19 mouse cellular contexts compared by ENCODE assay signal in the genomic region with DNA sequence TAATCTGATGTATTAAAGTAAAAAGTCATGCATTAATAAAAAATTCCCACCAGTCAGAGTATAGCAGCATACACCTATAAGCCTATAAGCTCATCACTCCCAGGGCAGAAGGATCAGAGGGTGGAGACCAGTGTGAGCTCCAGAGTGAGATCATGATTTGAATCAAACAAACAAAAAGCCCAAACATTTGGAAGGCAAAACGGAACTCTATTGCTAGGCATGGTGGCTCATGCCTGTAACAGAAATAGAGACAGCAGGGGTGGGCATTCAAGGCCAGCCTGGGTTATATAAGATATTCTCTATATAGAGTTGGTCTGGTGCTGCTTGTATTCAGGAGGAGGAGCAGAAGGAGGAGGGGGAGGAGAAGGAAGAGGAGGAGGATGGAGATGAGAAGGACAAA. TPM values are rescaled to one million over a fixed set of nuclear protein-coding genes. Genes with fewer than 3 reads are reported as not detected.
DNase-seq lines count a peak whose midpoint lies in the region; ATAC-seq and TF ChIP-seq lines count a peak whose summit lies in the region.
"Had no signal": no experiment of that assay in that cellular context is flagged by ENCODE, and none has a peak within 500 bp of the region (broad histone marks: within the 10 kb centered on the region; RNA-seq: fewer than 3 reads in every experiment).

No protein-coding gene starts in this region.

- no peak for TF ChIP-seq CTCF in left cerebral cortex, adult 2 months (IDR thresholded peaks at IDR 0.05)

- intact Hi-C loops in left cerebral cortex, adult 2 months (cut with DNase I), result no loop called here
- intact Hi-C loops in left cerebral cortex, postnatal 4 days (cut with DNase I), result no loop called here

- peak; percentile 53; the same call in 1 of the 2 replicates for ATAC-seq in frontal cortex, adult (ENCODE audit: low TSS enrichment)
- ATAC-seq: forebrain, embryonic 13.5 days; forebrain, embryonic 15.5 days; forebrain, postnatal 0 days had no signal

- H3K4me3 ChIP-seq in left cerebral cortex, adult 2 months, result no peak overlapping the region
- H3K4me3 ChIP-seq: embryonic facial prominence, embryonic 10.5 days; embryonic facial prominence, embryonic 12.5 days; forebrain, embryonic 13.5 days; forebrain, embryonic 15.5 days had no signal

- H3K27ac ChIP-seq in left cerebral cortex, adult 2 months, result peak overlapping the region; percentile 32; the same call in 1 of the 2 replicates
- H3K27ac ChIP-seq: embryonic facial prominence, embryonic 10.5 days; embryonic facial prominence, embryonic 12.5 days; forebrain, embryonic 13.5 days; forebrain, embryonic 15.5 days had no signal

- peak; percentile 60 for DNase-seq in cerebellum, adult 9-10 months
- DNase-seq in cerebellum, adult 18-20 months, result no peak
- DNase-seq in frontal cortex, postnatal 14 days (ENCODE audit: low spot score in 2 of 2), result no peak
- DNase-seq in left cerebral cortex, adult 2 months (ENCODE audit: extremely low spot score in 1 of 2, low spot score in 2 of 2), result no peak
- DNase-seq in left cerebral cortex, postnatal 4 days, result no peak
- DNase-seq in brain, adult 2 months (ENCODE audit: low read depth, low spot score), result peak; percentile 75
- no peak for DNase-seq in layer of hippocampus, adult 11-12 months (ENCODE audit: low spot score)
- DNase-seq: adrenal gland, adult 2 months; adrenal gland, postnatal 10 days; adrenal gland, postnatal 25 days; cerebellum, postnatal 14 days; cerebellum, postnatal 36 days; forebrain, postnatal 0 days had no signal

RNA-seq across cellular contexts. Expression of a gene that starts 13.5 kb away (rescaled TPM):
- 100 to 1,000 TPM; 767 to 781 TPM for total RNA-seq in left cerebral cortex, adult 2 months (2021)
- 100 to 1,000 TPM; 366 to 388 TPM for total RNA-seq in left cerebral cortex, postnatal 4 days (2021)
- total RNA-seq: MEL had no signal

RNA-seq across cellular contexts. Expression of a gene that starts 13.7 kb away (rescaled TPM):
- 1 to 10 TPM; 7.4 to 8.2 TPM for total RNA-seq in left cerebral cortex, adult 2 months (2021)
- total RNA-seq in left cerebral cortex, postnatal 4 days (2021), result 10 to 100 TPM in 1 of 2 experiments, 1 to 10 TPM in 1; 7.8 to 11.4 TPM

Comparison
In these comparisons a context has a peak if more than half of its experiments do, and no peak if none do; other contexts are left out.
1. DNase-seq: peak in cerebellum, adult 9-10 months (single experiment) and brain, adult 2 months (single experiment); none in cerebellum, adult 18-20 months (0 of 2), frontal cortex, postnatal 14 days (0 of 2), left cerebral cortex, adult 2 months (0 of 2), left cerebral cortex, postnatal 4 days (single experiment) and layer of hippocampus, adult 11-12 months (single experiment).